Mouse (Mus musculus) G1E-ER4 (cell line): ENCODE results near the gene Banp. TPM values are rescaled to one million over a fixed set of nuclear protein-coding genes. Genes with fewer than 3 reads are reported as not detected.

Experiments used
- GATA1 ChIP-seq: IDR thresholded peaks from one replicate; pipeline ENCODE4 v1.8.0; 2012; ENCODE audit warnings: low read length, inconsistent platforms
- polyA plus RNA-seq: library from polyadenylated mRNA; stranded (reverse); fragments of >175 nt; gene quantifications from 2 replicates; pipeline ENCODE4 v1.2.3, GENCODE M21; 2012

The Banp gene
- polyA plus RNA-seq, 1 experiment: 83.4 TPM

- no peak for TF ChIP-seq GATA1
Measured at GRCm38 (mm10) chr8:122074977-122075376, 125.4 kb downstream of the Banp start.

GRCm38 (mm10) chr8:122076183-122076842, 126.8 kb downstream of the Banp start:
- no peak for TF ChIP-seq GATA1

GRCm38 (mm10) chr8:122078321-122078720, 128.8 kb downstream of the Banp start:
- TF ChIP-seq GATA1: no peak

Other genes starting within 250 kb of the Banp start
- gene Jph3, start 220.1 kb upstream of the Banp start, polyA plus RNA-seq: not detected in 2 replicates
- 32.7 and 42.5 TPM in 2 replicates for gene Klhdc4, start 120.2 kb upstream of the Banp start, polyA plus RNA-seq
- 68.8 and 143 TPM in 2 replicates for gene Slc7a5, start 42.1 kb upstream of the Banp start, polyA plus RNA-seq
- 0.85 and 1.0 TPM in 2 replicates for gene Car5a, start 4.8 kb upstream of the Banp start, polyA plus RNA-seq